ENCODE assay signal across 10 mouse cellular contexts in the genomic region with DNA sequence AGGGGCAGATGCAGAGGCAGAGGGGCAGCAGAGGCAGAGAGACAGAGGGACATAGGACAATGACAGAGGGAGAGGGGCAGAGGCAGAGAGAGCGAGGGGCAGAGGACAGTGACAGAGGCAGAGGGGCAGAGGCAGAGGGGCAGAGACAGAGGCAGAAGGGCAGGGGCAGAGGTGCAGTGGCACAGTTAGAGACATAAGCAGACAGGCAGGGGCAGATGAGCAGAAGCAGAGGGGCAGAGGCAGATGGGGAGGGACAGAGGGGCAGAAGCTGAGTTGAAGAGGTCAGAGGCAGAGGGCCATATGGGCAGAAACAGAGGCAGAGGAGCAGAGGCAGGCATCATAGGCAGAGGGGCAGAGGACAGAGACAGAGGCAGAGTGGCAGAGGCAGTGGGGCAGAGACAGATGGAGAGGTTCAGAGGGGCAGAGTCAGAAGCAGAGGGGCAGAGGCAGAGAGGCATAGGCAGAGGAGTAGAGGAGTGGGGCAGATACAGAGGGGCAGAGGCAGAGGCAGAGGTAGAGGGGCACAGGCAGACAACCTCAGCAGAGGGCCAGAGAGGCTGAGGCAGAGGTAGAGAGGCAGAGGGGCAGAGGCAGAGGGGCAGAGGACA. TPM values are rescaled to one million over a fixed set of nuclear protein-coding genes. Genes with fewer than 3 reads are reported as not detected.
A peak's percentile ranks its signal among the peaks of the same experiment; 100 is the strongest.
DNase-seq lines count a peak whose midpoint lies in the region; ATAC-seq lines count a peak whose summit lies in the region.
"Had no signal": no experiment of that assay in that cellular context is flagged by ENCODE, and none has a peak within 500 bp of the region (broad histone marks: within the 10 kb centered on the region; RNA-seq: fewer than 3 reads in every experiment).

No protein-coding gene starts in this region.

- WGBS in heart, embryonic 10.5 days = 82% methylated on average over 1 of the region's 1 CpGs
- WGBS in hindbrain, embryonic 15.5 days = 83% methylated on average over 1 of the region's 1 CpGs
- WGBS in midbrain, embryonic 14.5 days = 69% methylated on average over 1 of the region's 1 CpGs

- peaks cover 6% of the 10 kb centered on the region; the same call in 1 of the 2 replicates for H3K36me3 ChIP-seq in heart, embryonic 10.5 days
- no peaks in the 10 kb centered on the region for H3K36me3 ChIP-seq in hindbrain, embryonic 15.5 days
- no peaks in the 10 kb centered on the region for H3K36me3 ChIP-seq in midbrain, embryonic 14.5 days (ENCODE audit: control insufficient read depth, insufficient read depth, low read length)
- H3K36me3 ChIP-seq: limb, embryonic 12.5 days had no signal

- no peak overlapping the region for H3K27ac ChIP-seq in heart, embryonic 10.5 days
- no peak overlapping the region for H3K27ac ChIP-seq in hindbrain, embryonic 15.5 days (replicated peaks)
- H3K27ac ChIP-seq in midbrain, embryonic 14.5 days (replicated peaks; ENCODE audit: low read depth, low read length) = no peak overlapping the region
- H3K27ac ChIP-seq: limb, embryonic 12.5 days had no signal

- H3K27me3 ChIP-seq in heart, embryonic 10.5 days (ENCODE audit: insufficient read depth, poor library complexity, severe bottlenecking) = peaks cover 57% of the 10 kb centered on the region
- 0 out of 2 replicates have a peak, but pooled peaks cover 8% of the 10 kb centered on the region for H3K27me3 ChIP-seq in hindbrain, embryonic 15.5 days
- H3K27me3 ChIP-seq in midbrain, embryonic 14.5 days (ENCODE audit: control insufficient read depth, insufficient read depth, low read length) = no peaks in the 10 kb centered on the region; the same call in 1 of the 2 replicates

- H3K9me3 ChIP-seq in heart, embryonic 10.5 days = no peaks in the 10 kb centered on the region
- H3K9me3 ChIP-seq in hindbrain, embryonic 15.5 days = no peaks in the 10 kb centered on the region
- H3K9me3 ChIP-seq in midbrain, embryonic 14.5 days (ENCODE audit: control insufficient read depth, low read length) = no peaks in the 10 kb centered on the region
- H3K9me3 ChIP-seq: limb, embryonic 12.5 days had no signal

- peak; percentile 78 for DNase-seq in heart, embryonic 10.5 days (ENCODE audit: low spot score)
- DNase-seq in heart, adult 9 months (ENCODE audit: low spot score in 2 of 2) = no peak
- DNase-seq in midbrain, embryonic 14.5 days = no peak
- no peak for DNase-seq in spleen, postnatal 36 days (ENCODE audit: low spot score in 2 of 2)
- DNase-seq in layer of hippocampus, postnatal 14 days (ENCODE audit: low spot score in 2 of 2) = no peak
- DNase-seq: kidney, adult 2 months had no signal

- 0 out of 2 replicates have a peak, but pooled peaks cover 3% of the 10 kb centered on the region for H3K4me1 ChIP-seq in heart, embryonic 10.5 days
- no peaks in the 10 kb centered on the region for H3K4me1 ChIP-seq in hindbrain, embryonic 15.5 days (replicated peaks)
- H3K4me1 ChIP-seq in midbrain, embryonic 14.5 days (ENCODE audit: control insufficient read depth, insufficient read depth, low read length) = no peaks in the 10 kb centered on the region
- H3K4me1 ChIP-seq: limb, embryonic 12.5 days had no signal

- no peak overlapping the region for H3K4me3 ChIP-seq in heart, embryonic 10.5 days
- no peak overlapping the region for H3K4me3 ChIP-seq in hindbrain, embryonic 15.5 days
- H3K4me3 ChIP-seq in midbrain, embryonic 14.5 days (replicated peaks; ENCODE audit: low read depth, low read length) = no peak overlapping the region
- H3K4me3 ChIP-seq: limb, embryonic 12.5 days had no signal

- no peak overlapping the region for H3K9ac ChIP-seq in hindbrain, embryonic 15.5 days
- no peak overlapping the region for H3K9ac ChIP-seq in midbrain, embryonic 14.5 days (replicated peaks; ENCODE audit: low read length)
- H3K9ac ChIP-seq: limb, embryonic 12.5 days had no signal

- no peak overlapping the region for H3K4me2 ChIP-seq in hindbrain, embryonic 15.5 days
- no peak overlapping the region for H3K4me2 ChIP-seq in midbrain, embryonic 14.5 days (ENCODE audit: low read length)
- H3K4me2 ChIP-seq: limb, embryonic 12.5 days had no signal

- peak; percentile 80 for ATAC-seq in erythroblast, adult 5-6 weeks (replicated peaks; ENCODE audit: low FRiP score, poor library complexity, severe bottlenecking)
- ATAC-seq in hindbrain, embryonic 15.5 days (ENCODE audit: low FRiP score, low read depth) = peak; percentile 75; the same call in 1 of the 2 replicates
- peak; percentile 57 for ATAC-seq in midbrain, embryonic 14.5 days (ENCODE audit: low FRiP score, low TSS enrichment)
- ATAC-seq in CD4-positive, CD25-positive, alpha-beta regulatory T cell, adult 4 months = no peak

RNA-seq across cellular contexts. Expression of a gene that starts 40.3 kb away (rescaled TPM):
- polyA plus RNA-seq in heart, embryonic 10.5 days (2016; fragmentation: Nextera tagmentation; extraction: Ambion mirVana) = 14.4 and 15.1 TPM in 2 replicates
- total RNA-seq in erythroblast, adult 5-6 weeks (2015; ENCODE audit: low replicate concordance) = 280 and 324 TPM in 2 replicates
- 428 and 538 TPM in 2 replicates for total RNA-seq in erythroblast, adult 5-6 weeks (2017; ENCODE audit: low replicate concordance)
- polyA plus RNA-seq in hindbrain, embryonic 15.5 days (2015; fragmentation: Nextera tagmentation; extraction: Ambion mirVana) = 8.9 and 12.0 TPM in 2 replicates
- polyA plus RNA-seq in midbrain, embryonic 14.5 days (2014; fragmentation: Nextera tagmentation; extraction: Ambion mirVana) = 9.3 and 11.1 TPM in 2 replicates
- polyA plus RNA-seq in CD4-positive, CD25-positive, alpha-beta regulatory T cell, adult 4 months (2017; shearing (Covaris generic)) = 10 to 100 TPM; 31.4 to 35.8 TPM
- 10 to 100 TPM in 1 of 2 experiments, 1 to 10 TPM in 1; 8.6 to 14.9 TPM for total RNA-seq in layer of hippocampus, postnatal 14 days (2021)

RNA-seq across cellular contexts. Expression of a gene that starts 40.5 kb away (rescaled TPM):
- polyA plus RNA-seq in heart, embryonic 10.5 days (2016; fragmentation: Nextera tagmentation; extraction: Ambion mirVana) = 43.4 and 48.8 TPM in 2 replicates
- 13.6 and 19.4 TPM in 2 replicates for total RNA-seq in erythroblast, adult 5-6 weeks (2015; ENCODE audit: low replicate concordance)
- total RNA-seq in erythroblast, adult 5-6 weeks (2017; ENCODE audit: low replicate concordance) = 13.2 and 17.1 TPM in 2 replicates
- polyA plus RNA-seq in hindbrain, embryonic 15.5 days (2015; fragmentation: Nextera tagmentation; extraction: Ambion mirVana) = 41.0 and 42.8 TPM in 2 replicates
- 42.5 and 47.0 TPM in 2 replicates for polyA plus RNA-seq in midbrain, embryonic 14.5 days (2014; fragmentation: Nextera tagmentation; extraction: Ambion mirVana)
- polyA plus RNA-seq in CD4-positive, CD25-positive, alpha-beta regulatory T cell, adult 4 months (2017; shearing (Covaris generic)) = 10 to 100 TPM; 66.2 to 67.6 TPM
- 10 to 100 TPM; 15.4 to 17.1 TPM for total RNA-seq in layer of hippocampus, postnatal 14 days (2021)
